Mouse (Mus musculus): ENCODE data around the gene Med23. TPM values are rescaled to one million over a fixed set of nuclear protein-coding genes. Genes with fewer than 3 reads are reported as not detected.

Gene Med23
- total RNA-seq, 2 experiments from 2014 or later: 34.5 to 35.7 TPM

- intact Hi-C loops (cut with DNase I): no loop called here
- DNase-seq (ENCODE audit: low spot score in 2 of 2): no peak
Observed at GRCm38 (mm10) chr10:24863146-24863545, 6.6 kb upstream of the Med23 start.

- no peak for DNase-seq (ENCODE audit: low spot score in 2 of 2)
- intact Hi-C loops (cut with DNase I): no loop called here
Observed at GRCm38 (mm10) chr10:24864434-24864833, 5.4 kb upstream of the Med23 start.

DNA sequence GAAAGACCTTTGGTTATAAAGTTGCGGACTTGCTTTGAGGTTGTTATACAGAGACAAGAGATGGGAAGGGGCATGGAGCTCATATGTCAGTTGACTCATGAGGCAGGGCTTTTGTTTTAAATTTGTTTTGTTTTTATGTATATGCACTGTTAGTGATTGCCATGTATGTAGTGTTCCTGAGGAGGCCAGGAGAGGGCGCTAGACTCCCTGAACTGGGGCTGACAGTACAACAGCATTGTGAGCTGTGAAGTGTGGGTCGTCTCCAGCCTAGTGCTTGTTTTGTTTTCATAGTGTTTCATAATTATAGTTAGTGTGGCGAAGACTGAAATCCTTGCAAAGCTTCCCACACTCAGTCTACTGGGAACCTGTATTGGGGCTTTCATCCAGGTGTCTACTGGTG lies 3.8 kb downstream of the Med23 start:
- intact Hi-C loops (cut with DNase I): no loop called here
- DNase-seq (ENCODE audit: low spot score in 2 of 2): no peak

DNA sequence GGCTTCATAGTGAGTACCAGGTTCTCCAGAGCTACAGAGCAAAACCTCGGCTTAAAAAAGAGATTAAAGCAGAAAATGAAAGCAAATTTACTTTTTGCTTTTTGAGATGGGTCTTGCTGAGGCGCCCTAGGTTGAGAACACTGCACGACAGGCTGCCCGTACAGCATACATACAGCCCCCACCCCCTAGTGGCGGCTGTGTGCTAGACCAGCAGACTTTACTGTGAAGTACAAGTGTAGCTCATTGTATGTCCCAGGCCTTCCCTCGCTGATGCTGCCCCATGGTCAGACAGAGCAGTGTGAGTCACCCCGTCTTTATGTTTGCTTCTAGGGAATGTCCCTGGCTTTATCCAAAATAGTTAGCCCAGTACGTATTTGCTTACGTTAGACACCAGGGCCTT lies 16.2 kb downstream of the Med23 start:
- DNase-seq (ENCODE audit: low spot score in 2 of 2): peak in 1 of 2 experiments; percentile 25
- intact Hi-C loops (cut with DNase I): no loop called here

GRCm38 (mm10) chr10:24888343-24888742 lies 18.6 kb downstream of the Med23 start:
- DNase-seq (ENCODE audit: low spot score in 2 of 2): no peak
- intact Hi-C loops (cut with DNase I): no loop called here

DNA sequence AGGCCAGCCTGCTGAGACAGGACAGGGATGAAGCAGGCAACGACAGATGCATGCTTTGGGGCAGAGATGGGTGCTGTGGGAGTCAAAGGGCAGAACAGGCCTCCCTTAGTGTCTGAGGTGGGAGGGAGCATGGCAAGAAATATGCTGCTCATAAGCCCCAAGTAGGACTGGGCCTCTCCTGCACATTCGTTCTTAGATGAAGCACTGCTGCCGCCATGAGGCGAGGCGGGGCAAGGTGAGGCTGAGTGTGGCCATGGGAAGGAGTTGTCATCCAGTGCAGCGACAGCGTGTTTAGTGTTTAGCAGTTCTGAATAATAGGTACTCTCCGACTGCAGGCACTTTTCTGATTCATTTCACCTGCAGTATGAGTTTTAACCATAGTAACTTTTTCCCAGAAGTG lies 26.1 kb downstream of the Med23 start:
- intact Hi-C loops (cut with DNase I): no loop called here
- peak; percentile 31 to 35 for DNase-seq (ENCODE audit: low spot score in 2 of 2)

DNA sequence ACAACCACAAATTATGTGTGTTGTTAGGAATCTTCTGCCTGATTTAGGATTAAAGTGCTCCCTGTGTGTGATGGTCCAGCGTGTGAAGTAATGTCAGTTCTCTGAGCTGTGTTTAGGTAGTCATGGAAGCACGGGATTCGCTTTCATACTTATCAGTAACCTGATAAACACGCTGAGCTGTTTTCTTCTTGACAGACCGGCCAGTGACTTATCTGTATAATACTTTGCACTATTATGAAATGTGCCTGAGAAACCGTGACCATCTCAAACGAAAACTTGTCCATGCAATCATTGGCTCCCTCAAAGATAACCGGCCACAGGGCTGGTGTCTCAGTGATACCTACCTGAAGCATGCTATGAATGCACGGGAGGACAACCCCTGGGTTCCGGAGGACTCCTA lies 35.8 kb downstream of the Med23 start:
- intact Hi-C loops (cut with DNase I): no loop called here
- no peak for DNase-seq (ENCODE audit: low spot score in 2 of 2)

DNA sequence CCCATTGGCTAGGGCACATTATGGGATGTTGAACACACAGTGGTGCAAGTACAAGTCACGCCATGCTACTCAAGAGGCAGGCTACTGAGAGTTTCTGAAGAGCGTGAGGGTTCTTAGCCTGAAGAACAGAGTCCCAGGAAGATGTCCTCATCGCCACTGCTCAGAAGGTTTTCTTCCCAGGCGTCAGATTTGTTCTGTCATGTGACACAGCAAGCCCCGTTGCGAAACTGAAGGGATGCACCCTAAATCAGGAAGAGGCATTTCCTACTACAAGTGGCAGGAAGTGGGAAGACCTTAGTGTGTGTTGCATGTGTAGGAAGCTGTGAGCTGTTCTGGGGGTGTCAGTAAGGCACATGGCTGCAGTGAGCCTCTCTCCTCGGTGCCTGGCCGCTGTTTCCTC lies 41.4 kb downstream of the Med23 start:
- peak in 1 of 2 experiments; percentile 49 for DNase-seq (ENCODE audit: low spot score in 2 of 2)
- intact Hi-C loops (cut with DNase I): no loop called here

DNA sequence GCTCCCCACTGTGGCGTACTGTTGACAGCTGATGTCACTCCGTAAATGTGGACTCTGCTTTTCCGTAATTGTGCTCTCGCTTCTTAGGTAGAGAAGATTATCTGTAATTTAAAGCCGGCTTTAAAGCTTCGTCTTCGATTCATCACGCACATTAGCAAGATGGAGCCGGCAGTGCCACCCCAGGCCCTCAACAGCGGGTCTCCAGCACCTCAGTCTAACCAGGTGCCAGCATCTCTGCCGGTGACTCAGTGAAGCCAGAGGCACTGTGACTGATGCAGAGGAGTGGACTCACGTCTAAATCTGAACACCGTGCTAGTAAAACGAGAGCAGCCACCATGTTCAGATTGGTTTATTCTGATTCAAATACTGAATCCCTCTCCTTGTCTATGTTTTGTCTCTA lies 42.8 kb downstream of the Med23 start:
- DNase-seq (ENCODE audit: low spot score in 2 of 2): no peak
- intact Hi-C loops (cut with DNase I): no loop called here

- no peak for DNase-seq (ENCODE audit: low spot score in 2 of 2)
- intact Hi-C loops (cut with DNase I): no loop called here
Observed at GRCm38 (mm10) chr10:24915486-24915885, 45.7 kb downstream of the Med23 start.

DNA sequence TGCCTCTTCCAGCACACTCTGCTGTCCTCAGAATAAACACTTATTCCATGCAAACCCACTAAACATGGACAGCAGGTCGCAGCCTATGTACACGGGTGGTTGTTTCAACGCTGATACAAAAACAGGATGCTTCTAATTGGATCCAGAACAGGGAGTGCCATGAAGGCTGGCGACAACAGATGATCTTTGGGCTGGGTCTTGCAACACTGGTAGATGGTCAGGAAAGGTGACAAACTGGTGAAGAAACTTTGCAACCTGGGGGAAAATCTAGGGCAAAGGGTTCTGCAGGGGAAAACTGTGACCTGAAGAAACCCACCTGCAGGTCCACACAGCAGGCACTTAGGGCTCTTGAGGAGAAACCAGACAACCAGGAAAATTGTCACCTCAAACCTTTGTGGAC lies 53.2 kb downstream of the Med23 start:
- no peak for DNase-seq (ENCODE audit: low spot score in 2 of 2)
- intact Hi-C loops (cut with DNase I): no loop called here

GRCm38 (mm10) chr10:24924296-24924695 lies 54.5 kb downstream of the Med23 start:
- intact Hi-C loops (cut with DNase I): no loop called here
- DNase-seq (ENCODE audit: low spot score in 2 of 2): no peak

DNA sequence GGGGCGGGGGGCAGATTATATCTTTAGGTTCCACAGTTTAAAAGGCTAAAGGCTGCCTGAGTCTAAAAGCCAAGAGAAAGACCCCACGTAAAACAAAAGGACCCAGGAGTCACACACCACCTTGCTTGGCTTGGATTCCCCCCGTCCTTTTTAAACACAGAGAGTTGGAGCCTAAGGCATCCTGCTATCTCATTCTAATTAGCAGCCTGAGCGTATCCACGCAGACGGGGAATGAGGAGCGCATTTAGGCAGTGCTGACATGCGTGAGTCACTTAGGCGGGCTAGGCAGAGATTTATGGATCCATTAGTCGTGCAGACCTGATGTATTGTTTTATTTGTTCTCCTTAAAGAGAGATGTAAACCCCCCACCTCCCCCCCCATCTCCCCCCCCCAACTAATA lies 56.6 kb downstream of the Med23 start:
- DNase-seq (ENCODE audit: low spot score in 2 of 2): no peak
- intact Hi-C loops (cut with DNase I): no loop called here

GRCm38 (mm10) chr10:24926962-24927720 lies 57.4 kb downstream of the Med23 start, which contains the start of gene Arg1:
Arg1 (minus strand) TSS chr10:24927484.
- intact Hi-C loops (cut with DNase I): no loop called here
- DNase-seq (ENCODE audit: low spot score in 2 of 2): no peak

DNA sequence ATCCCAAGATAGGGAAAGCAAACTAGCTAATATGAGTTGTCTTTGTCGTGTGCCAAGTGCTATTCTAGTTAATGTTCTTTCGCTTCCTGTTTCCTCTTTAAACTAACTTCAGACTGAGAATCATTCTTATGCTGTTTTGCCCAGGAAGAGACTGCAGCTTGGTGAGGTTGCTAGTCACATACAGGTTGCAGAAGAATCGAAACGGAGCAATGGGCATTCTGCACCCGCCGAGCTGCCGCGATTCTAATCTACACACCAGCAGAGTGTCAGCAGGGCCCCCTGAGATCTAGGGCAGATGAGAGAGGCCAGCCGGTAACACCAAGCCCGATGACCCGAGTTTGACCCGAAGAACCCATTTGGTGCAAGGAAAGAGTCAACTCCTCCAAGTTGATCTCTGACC lies 58.3 kb downstream of the Med23 start:
- intact Hi-C loops (cut with DNase I): no loop called here
- peak in 1 of 2 experiments; percentile 13 for DNase-seq (ENCODE audit: low spot score in 2 of 2)

GRCm38 (mm10) chr10:24930143-24930542 lies 60.4 kb downstream of the Med23 start:
- intact Hi-C loops (cut with DNase I): no loop called here
- no peak for DNase-seq (ENCODE audit: low spot score in 2 of 2)

GRCm38 (mm10) chr10:24947871-24948270 lies 78.1 kb downstream of the Med23 start:
- intact Hi-C loops (cut with DNase I): no loop called here
- DNase-seq (ENCODE audit: low spot score in 2 of 2): no peak

DNA sequence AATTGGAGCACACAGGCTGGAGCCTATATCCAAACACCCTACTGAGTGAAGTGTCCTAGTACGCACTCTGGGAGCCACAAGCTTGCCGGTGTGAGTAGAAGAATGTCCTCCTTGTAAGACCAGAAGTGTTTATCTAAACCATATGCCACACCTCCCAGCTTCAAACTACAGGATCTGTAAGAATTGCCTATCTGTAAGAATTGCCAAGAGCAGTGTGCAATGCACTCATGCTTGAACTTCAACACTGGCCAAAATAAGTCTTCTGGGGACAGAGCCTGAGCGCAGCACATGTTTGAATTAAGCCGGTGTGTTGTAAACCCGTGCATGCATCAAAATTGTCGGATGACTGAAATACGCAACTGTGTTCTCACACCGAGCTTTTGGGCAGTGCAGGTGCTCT lies 78.5 kb downstream of the Med23 start:
- intact Hi-C loops (cut with DNase I): no loop called here
- DNase-seq (ENCODE audit: low spot score in 2 of 2): no peak

GRCm38 (mm10) chr10:24950223-24950622 lies 80.4 kb downstream of the Med23 start:
- no peak for DNase-seq (ENCODE audit: low spot score in 2 of 2)

DNA sequence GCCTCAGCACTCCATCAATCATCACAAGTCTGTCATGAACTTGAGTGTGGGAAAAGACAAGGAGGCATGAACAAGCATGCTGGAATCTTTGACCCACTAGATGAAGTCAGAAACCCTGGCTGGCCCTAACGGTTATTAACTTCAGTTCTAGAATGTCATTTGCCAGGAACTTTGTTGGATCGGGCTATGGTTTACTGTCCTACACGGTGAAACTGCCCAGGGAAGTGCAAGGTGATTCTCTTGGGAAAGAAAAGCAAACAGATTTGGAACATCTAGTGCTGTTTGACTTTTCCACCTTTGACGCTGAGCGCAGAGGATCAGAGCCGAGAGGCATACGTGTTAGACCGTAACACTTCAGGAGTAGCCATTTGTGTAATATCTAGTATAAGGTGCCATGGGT lies 81.8 kb downstream of the Med23 start:
- intact Hi-C loops (cut with DNase I): no loop called here
- no peak for DNase-seq (ENCODE audit: low spot score in 2 of 2)

More at GRCm38 (mm10) chr10:24950223-24950622, 80.4 kb downstream of the Med23 start:
- intact Hi-C loops (cut with DNase I): no loop called here

- intact Hi-C loops (cut with DNase I): no loop called here
- DNase-seq (ENCODE audit: low spot score in 2 of 2): no peak
Observed at GRCm38 (mm10) chr10:24952549-24952948, 82.8 kb downstream of the Med23 start.

DNA sequence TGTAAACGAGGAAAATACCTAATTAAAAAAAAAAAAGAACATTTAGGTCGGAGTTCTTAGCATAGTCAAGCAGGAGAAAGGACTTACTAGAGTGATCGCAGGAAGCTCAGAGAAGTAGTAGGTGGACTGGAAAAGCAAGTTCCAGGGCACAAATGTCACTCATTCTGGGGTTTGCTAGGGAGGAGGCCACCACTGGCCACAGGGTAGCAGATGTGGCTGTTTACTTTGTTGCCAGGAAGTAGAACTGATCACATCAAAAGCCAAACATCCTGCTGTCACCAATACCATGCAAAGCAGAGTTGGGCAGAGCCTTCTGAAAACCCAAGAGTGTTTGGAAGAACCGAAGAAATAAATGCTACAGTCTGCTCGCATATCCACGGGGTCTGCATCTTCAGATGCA lies 84.1 kb downstream of the Med23 start:
- DNase-seq (ENCODE audit: low spot score in 2 of 2): no peak
- intact Hi-C loops (cut with DNase I): no loop called here
